ENCODE assay signal across 19 mouse cellular contexts in the genomic region with DNA sequence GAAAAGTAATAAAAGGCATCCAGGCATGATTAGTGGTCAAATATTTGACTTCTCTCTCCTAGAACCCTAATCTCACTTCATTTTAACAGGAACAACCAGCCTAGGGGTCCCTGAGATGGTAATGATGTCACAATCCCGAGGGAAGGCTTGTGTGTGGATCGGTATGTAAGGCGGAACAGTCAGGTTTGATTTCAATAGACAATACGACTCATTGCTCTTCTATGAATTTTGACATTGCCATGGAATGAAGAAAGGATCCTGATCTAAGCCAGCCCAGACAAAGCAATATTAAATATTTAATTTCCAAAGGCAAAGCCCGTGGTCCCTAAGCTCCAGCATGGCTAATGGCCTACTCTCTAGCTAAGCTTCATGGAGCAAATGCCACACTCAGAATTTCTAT.
"Had no signal": no experiment of that assay in that cellular context is flagged by ENCODE, and none has a peak within 500 bp of the region (broad histone marks: within the 10 kb centered on the region; RNA-seq: fewer than 3 reads in every experiment).

No protein-coding gene starts in this region.

- H3K36me3 ChIP-seq: intestine, embryonic 15.5 days; liver, embryonic 13.5 days; neural tube, embryonic 12.5 days had no signal

- H3K27me3 ChIP-seq: intestine, embryonic 15.5 days; liver, embryonic 13.5 days; neural tube, embryonic 12.5 days had no signal

- H3K27ac ChIP-seq: intestine, embryonic 15.5 days; layer of hippocampus, adult 2 months; left cerebral cortex, adult 2 months; liver, embryonic 13.5 days; macrophage; neural tube, embryonic 12.5 days; stomach, postnatal 0 days had no signal

- DNase-seq: kidney, adult 11 months; kidney, adult 8-10 months; kidney, postnatal 25 days; layer of hippocampus, adult 9-11 months; layer of hippocampus, postnatal 36 days; liver, embryonic 13.5 days; lung, adult 2 months; right cerebral cortex, adult 18-20 months; right cerebral cortex, postnatal 14 days; right cerebral cortex, postnatal 4 days; thymus, adult 2 months; thymus, postnatal 14 days; thymus, postnatal 4 days had no signal

- H3K4me1 ChIP-seq: intestine, embryonic 15.5 days; liver, embryonic 13.5 days; neural tube, embryonic 12.5 days had no signal

- H3K9ac ChIP-seq: intestine, embryonic 15.5 days; liver, embryonic 13.5 days; neural tube, embryonic 12.5 days had no signal

- ATAC-seq: intestine, embryonic 15.5 days had no signal

- H3K4me2 ChIP-seq: intestine, embryonic 15.5 days; liver, embryonic 13.5 days; neural tube, embryonic 12.5 days had no signal

- H3K9me3 ChIP-seq: intestine, embryonic 15.5 days; liver, embryonic 13.5 days; neural tube, embryonic 12.5 days had no signal

- H3K4me3 ChIP-seq: intestine, embryonic 15.5 days; layer of hippocampus, adult 2 months; left cerebral cortex, adult 2 months; liver, embryonic 13.5 days; neural tube, embryonic 12.5 days had no signal
